Mouse (Mus musculus) effector memory CD4-positive, alpha-beta T cell, adult 7 months (primary cell): ENCODE data around the gene Pdzd2. TPM values are rescaled to one million over a fixed set of nuclear protein-coding genes. Genes with fewer than 3 reads are reported as not detected.

Experiments used
- polyA plus RNA-seq: library from polyadenylated mRNA; unstranded; fragments of 100-300 nt; shearing (Covaris generic); gene quantifications from one replicate; pipeline ENCODE4 v1.2.1, GENCODE M21; 2017

Gene Pdzd2
- polyA plus RNA-seq = 0.88 TPM

GRCm38 (mm10) chr15:12739277-12740247, at the start of gene Pdzd2:
TSS of gene Pdzd2 (minus strand) at chr15:12739924.

GRCm38 (mm10) chr15:12321788-12322621, 417.7 kb downstream of the Pdzd2 start, which contains the start of gene 1810049J17Rik:
TSS of gene 1810049J17Rik (minus strand) at chr15:12321899.

GRCm38 (mm10) chr15:12321091-12321787, 418.5 kb downstream of the Pdzd2 start, which contains the start of gene Golph3:
TSS of gene Golph3 (plus strand) at chr15:12321450.

Other genes starting within 250 kb of the Pdzd2 start
- 18.5 TPM for gene 6030458C11Rik, start 84.7 kb upstream of the Pdzd2 start, polyA plus RNA-seq
- gene Drosha, start 84.9 kb upstream of the Pdzd2 start, polyA plus RNA-seq = 20.0 TPM